Mouse (Mus musculus): ENCODE measurements around the gene Krtap4-8.
"Not testable (repeated sequence)": the region's sequence is repeated elsewhere in the genome, so short reads cannot be mapped to it uniquely, and the experiment has no call there.

Gene Krtap4-8

GRCm38 (mm10) chr11:99780604-99781003 is at the start of gene Krtap4-8:
Krtap4-8 (minus strand) TSS chr11:99780704.
- DNase-seq (ENCODE audit: low spot score): no peak

- not testable (repeated sequence) for DNase-seq (ENCODE audit: low spot score)
These were observed 35.1 kb upstream of the Krtap4-8 start, which contains the start of gene Gm11564 for GRCm38 (mm10) chr11:99815566-99815965. Gm11564 (minus strand) TSS chr11:99815666.

GRCm38 (mm10) chr11:99809792-99810191 is 29.3 kb upstream of the Krtap4-8 start, which contains the start of gene Krtap4-13:
Krtap4-13 (minus strand) TSS chr11:99809892.
- not testable (repeated sequence) for DNase-seq (ENCODE audit: low spot score)

- DNase-seq (ENCODE audit: low spot score): not testable (repeated sequence)
These were observed 23.8 kb upstream of the Krtap4-8 start, which contains the start of gene Gm11554 for GRCm38 (mm10) chr11:99804346-99804745. Gm11554 (minus strand) TSS chr11:99804446.

- DNase-seq (ENCODE audit: low spot score): not testable (repeated sequence)
These were observed 18.3 kb upstream of the Krtap4-8 start, which contains the start of gene Gm11569 for GRCm38 (mm10) chr11:99798832-99799231. Gm11569 (minus strand) TSS chr11:99798932.

- no peak for DNase-seq (ENCODE audit: low spot score)
These were observed 12.9 kb upstream of the Krtap4-8 start, which contains the start of gene Gm11596 for GRCm38 (mm10) chr11:99793367-99793766. Gm11596 (minus strand) TSS chr11:99793467.

GRCm38 (mm10) chr11:99784900-99785299 is 4.4 kb upstream of the Krtap4-8 start, which contains the start of gene Krtap4-9:
Krtap4-9 (plus strand) TSS chr11:99785200.
- not testable (repeated sequence) for DNase-seq (ENCODE audit: low spot score)

- DNase-seq (ENCODE audit: low spot score): no peak
These were observed 2.1 kb downstream of the Krtap4-8 start for GRCm38 (mm10) chr11:99778401-99778800.

GRCm38 (mm10) chr11:99772813-99773212 is 7.7 kb downstream of the Krtap4-8 start, which contains the start of gene Gm11595:
Gm11595 (minus strand) TSS chr11:99772913.
- DNase-seq (ENCODE audit: low spot score): not testable (repeated sequence)

GRCm38 (mm10) chr11:99768410-99768809 is 12.1 kb downstream of the Krtap4-8 start:
- no peak for DNase-seq (ENCODE audit: low spot score)

- no peak for DNase-seq (ENCODE audit: low spot score)
These were observed 21.6 kb downstream of the Krtap4-8 start for GRCm38 (mm10) chr11:99758877-99759276.

- DNase-seq (ENCODE audit: low spot score): no peak
These were observed 36.5 kb downstream of the Krtap4-8 start for GRCm38 (mm10) chr11:99743985-99744384.

GRCm38 (mm10) chr11:99734190-99734589 is 46.3 kb downstream of the Krtap4-8 start, which contains the start of gene Gm14180:
Gm14180 (minus strand) TSS chr11:99734290.
- no peak for DNase-seq (ENCODE audit: low spot score)

Data from testis, postnatal 10 days (tissue).